Mouse (Mus musculus): ENCODE measurements around the gene Ntrk2.

- TF ChIP-seq CTCF (IDR thresholded peaks at IDR 0.05 in 2 of 3, conservative IDR thresholded peaks at IDR 0.05 in 1 of 3; ENCODE audit: control insufficient read depth in 1 of 3, insufficient read depth in 1 of 3, low read depth in 2 of 3, low read length in 3 of 3, poor library complexity in 1 of 3, severe bottlenecking in 1 of 3) (no peak), E2F4 (IDR thresholded peaks at IDR 0.05; ENCODE audit: borderline replicate concordance, low read depth, low read length) (no peak), MAFK (IDR thresholded peaks at IDR 0.05; ENCODE audit: borderline replicate concordance, low read depth, low read length) (no peak), ELF1 (IDR thresholded peaks at IDR 0.05; ENCODE audit: low read depth, low read length) (no peak), USF1 (IDR thresholded peaks at IDR 0.05; ENCODE audit: low read depth, low read length) (no peak), MAZ (IDR thresholded peaks at IDR 0.05; ENCODE audit: low read depth, low read length) (no peak), USF2 (IDR thresholded peaks at IDR 0.05; ENCODE audit: borderline replicate concordance in 1 of 2, insufficient read depth in 1 of 2, low read depth in 1 of 2, low read length in 2 of 2) (no peak)
Measured at GRCm38 (mm10) chr13:58768258-58768657, 38.1 kb upstream of the Ntrk2 start.
